Mouse (Mus musculus) CH12.LX (cell line): ENCODE data around the gene Lrch1.

Experiments
- CHD2 ChIP-seq: IDR thresholded peaks from 2 replicates; pipeline ENCODE4 v1.6.1; 2011; ENCODE audit warnings: low read length, improper control_type of control experiment
- CTCF ChIP-seq, 2 experiments: IDR thresholded peaks in 1 of 2; conservative IDR thresholded peaks in 1 of 2; 2 replicates each; pipeline ENCODE4 v1.5.1; 2011 to 2012; ENCODE audit warnings: low read depth in 2 of 2, low read length in 2 of 2, improper control_type of control experiment in 1 of 2, inconsistent platforms in 1 of 2, mild to moderate bottlenecking in 1 of 2, moderate library complexity in 1 of 2
- HCFC1 ChIP-seq: IDR thresholded peaks from 2 replicates; pipeline ENCODE4 v1.6.1; 2012; ENCODE audit warnings: low read depth, mild to moderate bottlenecking, inconsistent platforms, low read length, improper control_type of control experiment
- POLR2A ChIP-seq: IDR thresholded peaks from 2 replicates; pipeline ENCODE4 v1.6.1; 2011; ENCODE audit warnings: low read depth, mild to moderate bottlenecking, improper control_type of control experiment, low read length
- USF1 ChIP-seq: IDR thresholded peaks from 2 replicates; pipeline ENCODE4 v1.6.1; 2014; ENCODE audit warnings: low read depth, mild to moderate bottlenecking, inconsistent platforms, low read length, improper control_type of control experiment

DNA sequence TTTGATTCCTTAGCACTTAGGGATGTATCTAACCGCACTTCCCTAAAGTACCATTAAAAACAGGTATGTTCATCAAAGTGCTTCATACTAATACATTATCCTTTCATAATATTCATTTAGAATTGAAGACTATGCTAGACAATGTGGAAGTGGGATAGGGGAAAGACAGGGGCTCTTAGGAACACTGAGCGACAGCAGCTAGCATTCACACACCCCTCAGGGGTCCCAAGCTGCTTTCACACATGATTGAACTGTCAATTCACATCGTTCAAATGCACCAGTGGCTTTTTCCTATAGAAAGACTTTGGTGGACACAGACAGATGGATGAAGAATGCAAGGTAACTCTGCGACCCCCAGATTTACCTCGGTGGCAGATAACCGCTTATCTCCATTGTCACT is 131.0 kb downstream of the Lrch1 start:
- TF ChIP-seq POLR2A (no peak), CTCF (conservative IDR thresholded peaks at IDR 0.05 in 1 of 2, IDR thresholded peaks at IDR 0.05 in 1 of 2; ENCODE audit: low read depth in 2 of 2, low read length in 2 of 2) (no peak), USF1 (no peak), HCFC1 (no peak), CHD2 (no peak)
